Mouse (Mus musculus): Measurements from ENCODE around the gene Gpt2. TPM values are rescaled to one million over a fixed set of nuclear protein-coding genes. Genes with fewer than 3 reads are reported as not detected.
A peak's percentile ranks its signal among the peaks of the same experiment; 100 is the strongest.

Gene Gpt2
- total and polyA plus RNA-seq, 2 experiments = 135 to 351 TPM

GRCm38 (mm10) chr8:85474924-85475323 lies 17.5 kb upstream of the Gpt2 start:
- no peak overlapping the region for H3K27ac ChIP-seq (replicated peaks; ENCODE audit: insufficient read depth, low read depth, low read length)
- no peak for DNase-seq (ENCODE audit: extremely low read depth, low read depth, low spot score)
- H3K27me3 ChIP-seq (ENCODE audit: control insufficient read depth, insufficient read depth, low read length) = no peaks in the 10 kb centered on the region
- TF ChIP-seq POLR2A (IDR thresholded peaks at IDR 0.05; ENCODE audit: extremely low read depth, insufficient read depth, low read length) (no peak), CTCF (IDR thresholded peaks at IDR 0.05; ENCODE audit: low read depth, low read length) (no peak)
- peaks cover 31% of the 10 kb centered on the region for H3K4me1 ChIP-seq (ENCODE audit: control insufficient read depth, insufficient read depth, low read length)
- H3K36me3 ChIP-seq (ENCODE audit: control insufficient read depth, insufficient read depth, low read length) = no peaks in the 10 kb centered on the region
- H3K9ac ChIP-seq (ENCODE audit: low read depth, low read length) = no peak overlapping the region
- H3K4me3 ChIP-seq (ENCODE audit: insufficient read depth, low read depth, low read length) = no peak overlapping the region
- H3K79me2 ChIP-seq (ENCODE audit: control insufficient read depth, insufficient read depth, low read length) = no peaks in the 10 kb centered on the region
- 81% methylated on average over 3 of the region's 3 CpGs for WGBS

DNA sequence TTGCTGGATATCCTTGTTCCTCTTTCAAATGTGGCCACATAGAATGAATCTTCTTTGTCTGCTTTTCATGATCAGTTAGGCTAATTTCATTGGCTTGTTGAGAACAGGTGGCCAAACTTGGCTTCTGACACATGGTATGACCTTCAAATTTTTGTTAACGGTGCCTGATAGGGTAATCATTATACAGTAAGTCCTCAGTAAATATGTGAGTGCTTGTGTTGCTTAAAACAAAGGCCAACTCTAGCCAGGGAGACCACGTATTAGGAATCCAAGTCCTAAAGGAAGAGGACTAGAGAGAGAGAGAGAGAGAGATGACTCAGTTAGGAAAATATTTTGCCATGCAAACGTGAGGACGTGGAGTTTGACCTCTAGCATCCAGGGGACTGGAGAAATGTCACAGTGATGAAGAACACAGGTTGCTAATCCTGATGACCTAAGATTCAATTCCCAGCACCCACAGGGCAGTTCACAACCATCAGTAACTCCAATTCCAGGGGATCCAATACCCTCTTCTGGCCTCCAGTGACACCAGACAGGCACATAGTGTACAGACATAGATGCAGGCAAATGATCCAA lies 15.3 kb upstream of the Gpt2 start:
- TF ChIP-seq POLR2A (IDR thresholded peaks at IDR 0.05; ENCODE audit: extremely low read depth, insufficient read depth, low read length) = 0 out of 2 replicates have a peak, but pooled peaks have one; percentile 5
- TF ChIP-seq CTCF (IDR thresholded peaks at IDR 0.05; ENCODE audit: low read depth, low read length) = no peak
- H3K79me2 ChIP-seq (ENCODE audit: control insufficient read depth, insufficient read depth, low read length) = no peaks in the 10 kb centered on the region
- H3K27ac ChIP-seq (replicated peaks; ENCODE audit: insufficient read depth, low read depth, low read length) = peak overlapping the region; percentile 96
- no peaks in the 10 kb centered on the region for H3K36me3 ChIP-seq (ENCODE audit: control insufficient read depth, insufficient read depth, low read length)
- H3K9ac ChIP-seq (ENCODE audit: low read depth, low read length) = 0 out of 2 replicates have a peak overlapping the region, but pooled peaks have one; percentile 21
- 16% methylated on average over 4 of the region's 4 CpGs for WGBS
- no peak overlapping the region for H3K4me3 ChIP-seq (ENCODE audit: insufficient read depth, low read depth, low read length)
- DNase-seq (ENCODE audit: extremely low read depth, low read depth, low spot score) = peak; percentile 97
- H3K27me3 ChIP-seq (ENCODE audit: control insufficient read depth, insufficient read depth, low read length) = no peaks in the 10 kb centered on the region
- H3K4me1 ChIP-seq (ENCODE audit: control insufficient read depth, insufficient read depth, low read length) = peaks cover 31% of the 10 kb centered on the region

- 34% methylated on average over 2 of the region's 2 CpGs for WGBS
- Histone ChIP-seq H3K4me3 (ENCODE audit: insufficient read depth, low read depth, low read length) (no peak overlapping the region), H3K27ac (replicated peaks; ENCODE audit: insufficient read depth, low read depth, low read length) (peak overlapping the region; percentile 100), H3K4me1 (ENCODE audit: control insufficient read depth, insufficient read depth, low read length) (peaks cover 27% of the 10 kb centered on the region), H3K27me3 (ENCODE audit: control insufficient read depth, insufficient read depth, low read length) (no peaks in the 10 kb centered on the region), H3K36me3 (ENCODE audit: control insufficient read depth, insufficient read depth, low read length) (no peaks in the 10 kb centered on the region), H3K9ac (ENCODE audit: low read depth, low read length) (no peak overlapping the region), H3K79me2 (ENCODE audit: control insufficient read depth, insufficient read depth, low read length) (no peaks in the 10 kb centered on the region)
- peak; percentile 100 for DNase-seq (ENCODE audit: extremely low read depth, low read depth, low spot score)
- TF ChIP-seq POLR2A (IDR thresholded peaks at IDR 0.05; ENCODE audit: extremely low read depth, insufficient read depth, low read length) (no peak), CTCF (IDR thresholded peaks at IDR 0.05; ENCODE audit: low read depth, low read length) (no peak)
Observed at GRCm38 (mm10) chr8:85478397-85478796, 14.0 kb upstream of the Gpt2 start.

DNA sequence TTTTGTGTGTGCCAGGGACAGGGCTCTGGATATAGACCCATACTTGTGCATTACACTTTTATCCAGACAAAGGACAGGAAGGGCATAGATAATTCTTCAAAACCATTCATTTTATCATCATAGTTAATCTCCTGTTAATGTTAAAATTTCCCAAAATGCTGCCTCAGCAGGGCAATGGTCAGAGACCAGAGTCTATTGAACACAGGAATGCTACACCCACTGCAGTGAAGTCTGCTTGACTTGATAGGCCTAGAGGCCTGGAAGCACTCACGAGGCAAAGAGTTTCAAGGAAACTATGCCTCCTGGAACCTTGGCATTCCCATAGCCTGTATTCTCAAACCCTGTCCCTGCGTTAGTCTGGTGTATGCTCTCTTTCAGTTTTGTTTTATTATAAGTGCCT lies 12.7 kb upstream of the Gpt2 start:
- H3K4me1 ChIP-seq (ENCODE audit: control insufficient read depth, insufficient read depth, low read length) = peaks cover 27% of the 10 kb centered on the region
- DNase-seq (ENCODE audit: extremely low read depth, low read depth, low spot score) = peak; percentile 81
- no peak for TF ChIP-seq CTCF (IDR thresholded peaks at IDR 0.05; ENCODE audit: low read depth, low read length)
- no peak for TF ChIP-seq POLR2A (IDR thresholded peaks at IDR 0.05; ENCODE audit: extremely low read depth, insufficient read depth, low read length)
- H3K9ac ChIP-seq (ENCODE audit: low read depth, low read length) = no peak overlapping the region
- no peaks in the 10 kb centered on the region for H3K79me2 ChIP-seq (ENCODE audit: control insufficient read depth, insufficient read depth, low read length)
- no peak overlapping the region for H3K4me3 ChIP-seq (ENCODE audit: insufficient read depth, low read depth, low read length)
- WGBS = 23% methylated on average over 2 of the region's 2 CpGs
- peak overlapping the region; percentile 100 for H3K27ac ChIP-seq (replicated peaks; ENCODE audit: insufficient read depth, low read depth, low read length)
- no peaks in the 10 kb centered on the region for H3K27me3 ChIP-seq (ENCODE audit: control insufficient read depth, insufficient read depth, low read length)
- H3K36me3 ChIP-seq (ENCODE audit: control insufficient read depth, insufficient read depth, low read length) = no peaks in the 10 kb centered on the region

- DNase-seq (ENCODE audit: extremely low read depth, low read depth, low spot score) = no peak
- TF ChIP-seq POLR2A (IDR thresholded peaks at IDR 0.05; ENCODE audit: extremely low read depth, insufficient read depth, low read length) (no peak), CTCF (IDR thresholded peaks at IDR 0.05; ENCODE audit: low read depth, low read length) (no peak)
- WGBS = 70% methylated on average over 10 of the region's 10 CpGs
- Histone ChIP-seq H3K27ac (replicated peaks; ENCODE audit: insufficient read depth, low read depth, low read length) (no peak overlapping the region), H3K4me3 (ENCODE audit: insufficient read depth, low read depth, low read length) (no peak overlapping the region), H3K4me1 (ENCODE audit: control insufficient read depth, insufficient read depth, low read length) (peaks cover 20% of the 10 kb centered on the region), H3K27me3 (ENCODE audit: control insufficient read depth, insufficient read depth, low read length) (no peaks in the 10 kb centered on the region), H3K79me2 (ENCODE audit: control insufficient read depth, insufficient read depth, low read length) (no peaks in the 10 kb centered on the region), H3K9ac (ENCODE audit: low read depth, low read length) (peak overlapping the region; percentile 34; the same call in 1 of the 2 replicates), H3K36me3 (ENCODE audit: control insufficient read depth, insufficient read depth, low read length) (no peaks in the 10 kb centered on the region)
Observed at GRCm38 (mm10) chr8:85481900-85482299, 10.5 kb upstream of the Gpt2 start.

GRCm38 (mm10) chr8:85482427-85482826 lies 9.9 kb upstream of the Gpt2 start:
- Histone ChIP-seq H3K79me2 (ENCODE audit: control insufficient read depth, insufficient read depth, low read length) (no peaks in the 10 kb centered on the region), H3K27ac (replicated peaks; ENCODE audit: insufficient read depth, low read depth, low read length) (no peak overlapping the region), H3K9ac (ENCODE audit: low read depth, low read length) (no peak overlapping the region), H3K27me3 (ENCODE audit: control insufficient read depth, insufficient read depth, low read length) (no peaks in the 10 kb centered on the region), H3K4me3 (ENCODE audit: insufficient read depth, low read depth, low read length) (no peak overlapping the region), H3K4me1 (ENCODE audit: control insufficient read depth, insufficient read depth, low read length) (peaks cover 22% of the 10 kb centered on the region), H3K36me3 (ENCODE audit: control insufficient read depth, insufficient read depth, low read length) (no peaks in the 10 kb centered on the region)
- no peak for DNase-seq (ENCODE audit: extremely low read depth, low read depth, low spot score)
- no peak for TF ChIP-seq CTCF (IDR thresholded peaks at IDR 0.05; ENCODE audit: low read depth, low read length)
- no peak for TF ChIP-seq POLR2A (IDR thresholded peaks at IDR 0.05; ENCODE audit: extremely low read depth, insufficient read depth, low read length)
- WGBS = 82% methylated on average over 6 of the region's 6 CpGs

All from liver, adult 2 months (tissue).